Mouse (Mus musculus) urinary bladder, postnatal 4 days (tissue): ENCODE measurements around the gene Gm49661.

Source experiments
- DNase-seq, 2 experiments: peaks; one replicate each; pipeline ENCODE4 v3.0.0; 2021 to 2022; ENCODE audit warnings: low spot score in 2 of 2

The Gm49661 gene

DNA sequence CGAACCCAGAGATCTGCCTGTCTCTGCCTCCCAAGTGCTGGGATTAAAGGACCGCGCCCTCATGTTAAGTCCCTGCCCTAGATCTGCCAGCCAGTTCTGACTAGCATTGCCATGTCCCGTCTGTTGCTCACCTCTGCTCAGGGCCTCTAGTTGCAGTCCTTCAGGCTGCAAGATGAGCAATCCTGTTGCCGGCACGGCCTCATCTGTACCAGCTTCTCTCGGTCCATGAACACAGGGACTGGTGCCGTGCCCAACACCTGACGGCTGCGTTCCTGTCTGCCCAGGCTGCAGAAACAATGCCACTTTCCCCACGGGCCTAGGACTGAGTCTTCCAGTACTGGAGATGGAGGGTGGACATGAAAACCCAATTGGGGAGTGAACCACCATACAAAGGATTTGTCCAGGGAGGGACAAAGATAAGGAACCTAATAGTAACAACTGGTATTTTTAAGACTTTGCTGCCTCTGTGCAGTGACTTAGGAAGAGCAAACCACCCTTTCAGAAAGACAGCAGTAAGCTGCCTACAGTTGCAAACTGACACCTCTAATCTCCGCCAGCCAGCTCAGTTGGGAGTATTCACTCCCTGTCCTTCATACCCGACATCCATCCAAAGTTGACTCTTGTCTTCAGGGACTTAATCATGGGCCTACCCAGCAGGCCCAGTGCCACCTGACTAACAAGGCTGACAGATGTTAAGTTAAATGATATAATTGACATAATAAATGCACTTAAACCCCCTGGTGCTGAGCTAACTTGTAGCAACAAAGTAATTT lies 1.5 kb downstream of the Gm49661 start:
- no peak for DNase-seq

DNA sequence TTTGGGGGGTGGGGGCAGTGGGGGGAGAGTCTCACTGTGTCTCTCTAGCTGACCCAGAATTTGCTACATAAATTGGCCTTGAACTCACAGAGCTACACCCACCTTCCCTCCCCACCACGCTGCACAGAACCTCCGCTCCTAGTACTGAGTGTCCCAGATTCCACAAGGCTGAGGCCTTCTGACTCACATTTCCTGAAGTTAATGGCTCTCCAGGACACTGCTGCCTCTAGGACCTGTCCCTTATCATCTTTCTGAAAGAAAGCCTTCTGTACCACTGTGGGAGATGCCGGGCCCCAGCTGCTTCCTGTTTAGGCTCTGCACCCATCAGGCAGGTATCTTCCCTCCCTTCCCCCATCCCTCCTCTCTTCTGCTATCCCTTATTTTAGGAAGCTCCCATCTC lies 2.6 kb downstream of the Gm49661 start:
- DNase-seq: no peak

DNA sequence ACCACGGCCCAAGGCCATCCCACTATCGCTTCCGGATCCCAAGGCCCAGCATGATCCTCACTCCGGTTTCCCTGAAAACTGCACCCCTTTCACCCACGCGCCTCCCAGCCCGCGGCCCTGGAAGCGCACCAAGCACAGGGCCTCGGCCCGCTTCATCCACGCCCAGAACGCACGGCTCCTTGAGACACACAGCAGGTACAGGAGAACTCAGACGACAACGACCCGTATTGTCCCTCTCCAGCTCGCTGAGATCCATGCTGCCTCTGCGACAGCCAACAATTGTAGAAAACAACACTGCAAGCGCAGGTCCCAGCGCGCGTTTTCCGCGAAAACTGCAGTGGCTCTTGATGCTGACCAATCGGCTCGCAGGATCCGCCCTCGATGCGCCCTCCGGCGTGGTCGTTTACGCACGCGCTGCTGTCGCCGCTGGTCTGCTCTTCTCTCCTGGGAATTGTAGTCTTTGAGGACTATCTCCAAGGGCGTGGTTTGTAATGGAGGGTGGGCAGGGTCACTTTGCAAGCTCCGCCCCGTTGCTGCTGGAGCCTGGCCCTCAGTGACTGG lies 3.4 kb downstream of the Gm49661 start:
- DNase-seq: peak; percentile 90 to 93

DNA sequence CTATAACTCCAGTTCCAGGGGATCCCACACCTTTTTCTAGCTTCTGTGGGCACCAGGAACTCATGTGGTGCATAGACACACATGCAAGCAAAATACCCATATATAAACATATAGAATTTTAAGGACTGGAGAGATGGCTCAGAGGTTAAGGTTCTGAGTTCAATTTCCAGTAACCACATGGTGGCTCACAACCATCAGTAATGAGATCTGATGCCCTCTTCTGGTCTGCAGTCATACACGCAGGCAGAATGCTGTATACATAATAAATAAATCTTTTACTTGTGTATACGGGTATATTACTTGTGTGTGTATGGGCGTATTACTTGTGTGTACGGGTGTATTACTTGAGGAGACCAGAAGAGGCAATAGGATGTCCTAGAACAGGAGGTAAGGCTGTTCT lies 5.3 kb downstream of the Gm49661 start:
- DNase-seq: no peak

DNA sequence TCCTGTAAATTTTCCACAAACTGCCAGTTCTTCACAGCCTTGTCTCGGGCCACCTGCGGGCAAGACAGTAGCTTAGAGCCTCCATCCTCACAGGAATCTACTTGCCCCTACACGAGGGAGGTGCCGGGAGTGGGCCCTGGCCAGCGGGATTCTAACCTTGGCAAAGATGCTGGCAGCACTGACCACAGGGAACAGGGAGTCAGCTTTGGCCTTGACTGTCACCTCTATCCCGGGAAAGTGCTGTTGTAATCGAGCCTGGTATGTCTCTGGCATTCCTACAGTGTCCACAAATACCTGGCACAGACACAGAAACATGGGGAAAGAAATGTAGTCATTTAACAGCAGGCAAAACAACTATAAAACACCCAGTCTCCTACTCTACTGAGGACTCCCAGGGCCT lies 9.4 kb downstream of the Gm49661 start:
- no peak for DNase-seq

DNA sequence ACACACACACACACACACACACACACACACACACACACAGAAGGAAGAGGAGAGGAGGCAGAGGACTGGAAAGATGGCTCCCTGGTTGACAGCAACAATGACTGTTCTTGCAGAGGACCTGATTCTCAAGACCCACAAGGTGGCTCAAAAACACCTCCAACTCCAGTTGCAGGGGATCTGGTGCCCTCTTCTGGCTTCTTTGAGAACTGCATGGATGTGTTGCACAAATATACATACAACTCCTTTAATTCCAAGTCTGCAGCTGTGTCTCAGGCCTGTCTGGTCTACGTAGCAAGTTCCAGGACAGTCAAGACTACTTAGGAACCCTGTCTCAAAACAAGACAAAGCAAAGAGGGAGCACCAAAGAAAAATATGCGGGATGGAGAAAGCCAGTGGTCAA lies 12.5 kb downstream of the Gm49661 start:
- no peak for DNase-seq

DNA sequence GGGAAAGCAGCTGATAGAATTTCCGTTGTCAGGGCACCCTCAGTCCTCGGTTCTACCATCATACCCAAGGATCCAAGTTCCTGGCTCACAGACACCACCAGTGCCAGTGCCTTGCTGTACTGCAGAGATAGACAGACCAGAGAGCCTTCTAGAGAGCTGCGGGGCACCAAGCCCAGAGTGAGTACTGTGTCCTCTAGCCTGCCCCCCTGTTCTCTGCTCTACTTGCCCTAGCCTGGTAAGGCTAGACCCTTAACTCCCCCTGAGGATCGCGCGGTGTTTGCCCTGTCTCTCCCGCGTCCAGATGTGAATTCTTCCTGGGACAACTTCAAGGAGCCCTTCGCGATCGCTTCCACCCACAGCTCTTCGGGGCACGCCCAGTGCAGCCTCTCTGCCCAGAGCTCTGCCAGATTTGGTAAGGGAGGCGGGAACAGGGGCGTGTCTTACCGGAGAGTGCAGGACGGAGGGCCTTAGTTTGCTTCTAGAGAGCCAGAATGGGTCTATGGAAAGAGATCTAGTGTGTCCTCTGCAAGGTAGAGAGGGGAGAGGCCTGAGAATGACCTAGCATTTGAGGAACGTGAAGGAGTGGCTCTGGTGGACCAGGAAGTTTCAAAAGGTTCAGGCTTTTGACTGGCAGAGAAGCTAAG lies 16.5 kb downstream of the Gm49661 start:
- DNase-seq: no peak

DNA sequence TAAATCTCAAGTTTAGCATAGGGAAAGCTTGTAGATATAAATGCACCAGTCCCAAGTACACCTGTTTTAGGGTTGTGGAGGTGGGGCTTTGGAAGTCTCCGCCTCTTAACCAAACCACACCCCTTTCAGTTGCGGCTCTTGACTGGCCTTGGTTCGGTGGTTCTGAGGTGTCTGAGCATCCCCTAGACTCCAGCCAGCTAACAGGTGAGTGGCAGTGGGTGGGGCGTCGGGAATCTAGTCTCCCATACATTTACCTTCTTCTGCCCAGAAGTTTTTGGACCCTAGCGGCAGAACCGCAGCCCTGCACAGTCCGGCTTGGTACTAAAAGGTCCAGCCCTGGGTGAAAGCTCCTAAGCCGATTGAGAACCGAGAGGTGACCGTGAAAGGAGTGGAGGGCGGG lies 19.5 kb downstream of the Gm49661 start:
- DNase-seq: no peak

DNA sequence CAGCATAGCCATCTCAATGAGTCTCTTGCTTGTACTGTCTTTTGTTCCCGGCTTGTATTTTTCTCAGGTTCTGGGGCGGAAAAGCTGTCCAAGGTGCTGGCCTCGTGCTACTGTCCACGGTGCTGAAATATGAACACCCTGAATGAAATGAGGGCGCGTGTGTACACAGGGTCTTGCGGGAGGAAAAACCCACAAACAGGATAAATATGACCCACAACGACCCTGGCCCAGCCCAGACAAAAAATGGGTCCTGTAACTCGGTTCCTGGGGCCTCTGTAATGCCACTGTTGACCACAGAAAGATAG lies 22.0 kb downstream of the Gm49661 start:
- no peak for DNase-seq

DNA sequence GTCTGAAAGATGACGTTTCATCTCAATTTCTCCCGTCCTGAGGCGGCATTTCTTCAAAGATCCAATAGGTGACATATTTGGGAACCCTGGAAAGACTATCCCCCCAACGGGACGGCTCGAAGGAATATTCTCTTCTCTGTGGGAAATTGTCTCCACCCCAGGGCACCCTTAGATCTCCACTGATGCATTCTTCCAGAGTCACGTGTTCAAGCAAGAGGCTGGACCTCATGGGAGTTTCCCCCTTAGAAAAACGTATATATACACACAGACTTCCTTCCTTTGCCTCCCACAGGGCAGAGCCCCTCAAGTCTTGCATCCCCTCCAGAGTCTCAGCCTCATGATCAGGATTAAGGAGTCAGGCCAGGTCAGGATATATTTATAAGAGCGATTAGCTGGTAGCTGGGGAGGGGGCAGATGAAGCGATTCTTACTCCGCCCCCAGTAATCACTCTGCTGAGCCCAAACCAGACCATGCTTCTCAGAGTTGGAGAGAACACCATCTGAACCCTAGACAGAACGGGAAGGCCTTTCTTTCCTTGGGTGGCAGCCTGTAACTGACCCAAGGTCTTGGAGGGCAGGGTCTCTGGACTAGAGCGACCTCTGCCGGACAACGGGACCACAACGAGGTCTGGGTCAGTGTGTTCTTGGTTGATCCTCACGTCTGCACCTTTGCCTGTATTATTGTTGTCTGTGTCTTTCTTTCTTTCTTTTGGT lies 22.5 kb downstream of the Gm49661 start, which contains the start of gene Rtbdn:
Rtbdn (plus strand) TSS at position 464 of the 713 bp plus-strand sequence.
- no peak for DNase-seq

DNA sequence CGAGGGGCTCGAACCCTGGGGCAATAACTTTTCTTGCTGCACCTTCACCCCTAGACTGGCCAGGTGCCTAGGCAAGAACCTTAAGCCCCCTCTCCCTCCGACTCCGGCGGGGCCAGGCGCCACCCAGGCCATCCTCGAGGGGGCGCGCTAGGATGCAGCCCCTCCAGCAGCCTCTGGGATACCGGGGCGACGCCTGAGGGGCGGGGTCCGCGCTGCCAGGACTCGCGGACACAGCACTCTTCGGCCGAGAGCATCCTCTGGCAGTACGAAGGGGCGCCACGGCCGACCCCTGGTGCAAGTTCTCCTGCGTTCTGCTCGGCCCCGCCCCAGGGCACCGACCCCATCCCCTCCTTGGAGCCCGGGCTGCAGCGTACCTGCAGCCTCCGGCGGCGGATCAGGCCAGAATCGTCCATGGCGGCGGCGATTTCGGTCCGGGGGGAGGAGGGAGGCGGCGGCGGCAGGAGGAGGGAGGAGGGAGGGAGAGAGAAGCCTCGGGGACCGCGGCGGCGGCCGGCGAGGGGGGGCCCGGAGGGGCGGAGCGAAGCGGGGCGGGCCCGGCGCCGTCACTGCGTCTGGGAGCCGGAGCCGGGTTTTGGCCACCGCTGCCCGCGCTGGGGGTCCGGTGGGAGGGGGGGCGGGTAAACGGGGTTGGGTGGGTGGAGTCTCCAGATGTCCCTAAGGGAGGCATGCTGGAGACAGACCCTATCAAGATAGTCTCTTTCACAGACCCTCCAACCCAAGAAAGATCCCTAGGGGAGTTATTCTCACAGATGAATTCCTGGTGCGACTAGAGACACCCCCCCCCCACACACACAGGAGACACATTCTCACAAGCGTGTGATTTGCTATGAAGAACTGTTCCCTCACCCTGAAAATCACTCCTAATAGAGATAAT lies 23.4 kb downstream of the Gm49661 start:
- no peak for DNase-seq

DNA sequence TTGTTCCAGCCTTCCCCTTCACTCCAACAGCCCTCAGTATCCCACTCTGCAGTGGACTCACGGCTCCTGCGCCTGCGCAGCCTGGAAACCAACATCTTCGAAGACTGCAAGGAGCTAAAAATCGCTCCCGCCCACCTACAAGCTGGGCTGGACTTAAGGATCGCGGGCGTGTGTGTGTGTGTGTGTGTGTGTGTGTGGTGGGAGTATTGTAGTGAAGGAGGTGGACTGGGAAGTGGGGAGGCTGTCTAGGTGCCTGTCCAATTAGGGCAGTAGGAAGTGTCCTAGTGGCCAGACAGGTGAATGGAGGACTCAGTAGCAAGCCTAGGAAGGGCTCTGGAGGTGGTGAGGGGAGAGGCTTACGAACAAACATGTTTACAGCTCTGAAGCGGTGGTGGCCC lies 24.0 kb downstream of the Gm49661 start:
- DNase-seq: no peak

DNA sequence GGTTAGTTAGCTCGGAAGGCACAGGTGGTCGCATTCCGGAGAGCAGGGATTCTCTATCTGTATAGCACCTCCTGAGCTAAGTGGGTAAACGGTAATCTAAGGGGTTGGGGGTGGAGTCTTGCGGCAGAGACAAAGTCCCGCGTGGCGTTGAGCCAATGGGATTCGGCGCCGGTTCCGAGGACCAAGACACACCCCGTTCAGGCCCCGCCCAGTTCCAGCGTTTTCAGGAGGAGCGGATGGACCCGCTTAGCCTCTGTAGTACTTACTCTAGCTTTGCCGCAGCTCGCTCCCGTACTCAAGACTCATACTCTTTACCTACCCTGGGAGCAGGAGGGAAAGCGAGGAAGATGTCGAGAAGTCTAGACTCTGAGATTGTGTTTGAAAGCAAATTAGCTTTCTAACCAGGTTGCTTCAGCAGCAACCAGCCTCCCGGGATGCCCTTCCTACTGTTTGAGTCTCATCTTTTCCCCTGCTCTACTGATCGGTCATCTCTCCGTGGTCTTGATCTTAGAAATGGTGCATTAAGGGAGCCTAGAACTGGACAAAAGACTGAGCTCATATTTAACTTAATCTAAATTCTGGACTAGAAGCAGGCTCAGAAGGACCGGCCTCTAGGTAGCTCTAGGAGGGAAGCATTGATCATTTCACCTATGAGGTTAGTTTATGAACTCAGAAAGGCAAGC lies 24.6 kb downstream of the Gm49661 start:
- DNase-seq: no peak

DNA sequence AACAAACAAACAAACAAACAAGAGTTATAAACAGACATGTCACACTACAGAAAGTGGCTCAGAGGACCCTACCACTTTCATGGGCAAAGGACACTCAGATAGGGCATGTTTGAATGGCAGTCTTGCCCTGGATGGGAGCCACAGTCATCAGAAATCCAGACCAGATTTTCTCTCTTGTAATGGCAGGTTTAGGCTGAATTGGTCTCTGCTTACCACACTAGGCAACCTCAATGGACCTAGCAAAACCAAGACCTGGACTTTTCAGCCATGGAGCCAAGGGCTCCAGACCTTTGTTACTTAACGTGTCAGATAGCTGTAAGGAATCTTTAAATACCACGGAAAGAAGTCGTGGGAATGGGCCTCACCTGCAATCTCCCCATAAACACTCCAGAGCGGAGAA lies 25.5 kb downstream of the Gm49661 start:
- no peak for DNase-seq

DNA sequence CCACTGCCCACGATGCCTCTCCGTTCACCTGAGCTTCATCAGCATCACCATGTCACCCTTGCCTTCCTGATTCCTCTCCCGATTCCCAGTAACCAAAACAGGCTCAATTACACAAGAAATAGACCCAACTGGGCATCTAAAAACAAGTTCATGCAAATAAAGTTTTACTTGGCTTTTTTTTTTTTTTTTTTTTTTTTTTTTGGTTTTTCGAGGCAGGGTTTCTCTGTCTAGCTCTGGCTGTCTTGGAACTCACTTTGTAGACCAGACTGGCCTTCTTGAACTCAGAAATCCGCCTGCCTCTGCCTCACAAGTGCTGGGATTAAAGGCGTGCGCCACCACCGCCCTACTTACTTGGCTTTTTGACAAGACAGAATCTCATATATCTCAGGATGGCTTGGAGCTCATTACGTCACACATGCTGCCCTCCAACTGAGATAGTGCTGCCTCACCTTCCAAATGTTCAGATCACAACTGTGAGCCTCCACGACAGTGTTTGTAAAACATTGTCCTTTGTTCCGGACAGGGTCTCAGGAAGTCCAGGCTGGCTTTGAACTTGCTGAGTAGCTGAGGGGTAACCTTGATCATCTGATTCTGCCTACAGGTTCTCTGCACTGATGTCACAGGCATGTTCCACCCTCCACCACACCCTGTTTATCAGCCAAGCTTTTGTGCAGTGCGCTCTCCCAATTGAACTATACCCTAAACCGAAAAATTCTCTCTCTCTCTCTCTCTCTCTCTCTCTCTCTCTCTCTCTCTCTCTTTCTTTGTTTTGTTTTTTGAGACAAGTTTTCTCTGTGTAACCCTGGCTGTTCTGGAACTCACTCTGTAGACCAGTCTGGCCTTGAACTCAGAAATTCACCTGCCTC lies 31.4 kb downstream of the Gm49661 start:
- DNase-seq: no peak

DNA sequence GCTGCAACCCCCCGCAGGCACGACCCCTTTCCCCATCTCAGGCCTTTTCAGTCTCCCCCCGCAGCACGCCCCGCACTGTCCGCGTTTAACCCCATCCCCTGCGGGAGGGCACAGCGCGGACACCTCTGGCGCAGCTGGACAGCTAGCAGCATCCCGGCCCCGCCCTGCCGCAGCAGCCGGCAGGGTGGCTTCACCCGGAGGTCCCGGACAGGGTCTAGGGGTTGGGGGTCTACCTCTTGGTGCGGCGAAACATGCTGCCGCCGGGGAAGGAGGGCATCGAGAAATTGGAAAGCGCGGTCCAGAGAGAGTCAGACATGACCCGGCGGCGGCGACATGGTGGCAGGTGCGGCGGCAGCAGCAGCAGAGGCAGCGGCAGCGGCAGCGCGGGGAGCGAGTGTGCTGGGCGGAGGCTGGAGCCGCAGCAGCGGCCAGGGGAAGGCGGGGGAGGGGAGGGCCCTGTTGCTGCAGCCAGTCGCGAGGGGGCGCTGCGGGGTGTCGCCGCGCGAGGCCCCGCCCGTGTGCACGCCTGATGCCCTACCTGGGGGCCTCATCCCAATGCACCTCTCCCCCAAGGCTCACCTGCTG lies 32.2 kb downstream of the Gm49661 start, which contains the start of gene Mast1:
Mast1 (minus strand) TSS at position 398 of the 585 bp plus-strand sequence.
- DNase-seq: no peak

DNA sequence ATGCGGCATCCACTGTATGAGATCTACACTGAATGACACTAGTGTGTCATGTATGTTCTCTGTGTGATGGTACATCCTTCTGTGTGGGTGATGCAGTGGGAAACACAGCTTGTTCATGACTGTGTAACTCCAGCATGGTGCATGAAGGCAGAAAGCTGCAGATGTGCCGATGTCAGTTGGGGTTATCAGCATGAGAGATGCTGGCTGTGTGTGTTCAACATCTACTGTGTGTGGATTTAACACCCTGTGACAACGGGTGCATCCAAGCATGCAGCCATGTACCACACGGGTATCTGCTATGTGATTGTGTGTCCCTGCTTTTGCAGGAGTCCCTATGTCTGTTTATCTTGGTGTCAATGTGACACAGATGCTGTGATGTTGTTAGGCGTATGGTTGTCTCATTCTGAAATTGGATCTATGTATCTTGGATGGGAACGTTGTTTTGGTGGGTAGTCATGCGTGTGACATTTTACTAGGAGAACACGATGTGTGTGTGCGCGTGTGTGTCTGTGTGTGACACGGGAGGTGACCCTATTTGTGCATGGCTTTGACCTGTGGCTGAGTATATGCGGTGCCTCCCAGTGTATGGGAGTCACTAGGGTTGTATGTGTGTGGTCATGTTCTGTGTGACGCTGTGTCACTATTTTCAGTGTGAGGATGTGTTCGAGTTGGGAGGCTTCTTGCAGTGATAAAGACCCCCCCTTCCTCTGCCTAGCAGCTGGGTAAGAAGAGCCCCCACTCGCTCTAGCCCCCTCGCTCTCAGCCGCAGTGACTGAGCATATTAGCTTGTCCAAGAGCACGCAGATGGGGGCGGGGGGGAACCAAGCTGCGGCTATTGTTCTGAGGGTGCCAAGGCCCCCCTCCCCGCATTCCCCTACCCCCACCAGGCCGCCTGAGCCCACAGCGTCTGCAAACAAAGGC lies 32.9 kb downstream of the Gm49661 start:
- DNase-seq: no peak

DNA sequence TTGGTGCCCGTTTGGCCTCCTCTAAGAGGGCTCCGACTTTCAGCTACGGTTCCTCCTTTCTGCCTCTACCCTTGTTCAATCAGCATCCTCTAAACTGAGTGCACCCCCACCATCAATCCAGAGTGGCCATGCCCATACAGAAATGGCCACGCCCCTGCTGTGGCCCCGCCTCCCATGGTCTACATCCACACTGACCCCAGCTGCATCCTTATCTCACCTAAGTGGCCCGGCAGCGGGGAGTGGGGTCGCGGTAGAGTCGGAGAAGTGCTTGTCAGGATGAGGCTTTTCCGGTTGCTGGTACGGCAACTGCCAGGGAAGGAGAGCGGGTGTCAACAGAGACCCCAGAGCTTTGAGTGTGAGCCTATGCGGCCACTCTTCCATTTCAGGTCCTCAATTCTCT lies 33.7 kb downstream of the Gm49661 start:
- DNase-seq: no peak

DNA sequence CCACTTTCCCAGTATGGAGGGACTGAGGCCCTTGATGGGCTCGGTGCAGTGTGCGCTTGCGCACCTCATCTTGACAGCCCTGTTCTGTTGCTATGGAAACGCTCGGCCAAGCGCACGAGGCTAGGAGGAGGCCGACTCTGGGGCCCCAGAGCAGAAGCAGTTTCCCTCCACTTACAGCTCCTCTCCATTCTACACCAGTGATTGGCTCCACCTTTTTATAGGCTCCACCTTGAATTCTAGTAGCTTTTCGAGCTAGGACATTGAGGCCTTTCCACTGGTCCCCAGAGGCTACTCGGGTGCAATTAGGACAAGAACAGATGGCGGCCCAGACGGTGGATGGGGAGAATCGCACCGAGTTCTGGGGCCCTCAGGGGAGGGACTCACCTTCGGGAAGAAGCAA lies 34.4 kb downstream of the Gm49661 start:
- no peak for DNase-seq
